Mouse (Mus musculus): ENCODE data around the gene Abcg8. TPM values are rescaled to one million over a fixed set of nuclear protein-coding genes. Genes with fewer than 3 reads are reported as not detected.

Abcg8 gene
- total RNA-seq, 2 experiments from 2014 or later, result not detected

- DNase-seq (ENCODE audit: low spot score in 2 of 2), result peak in 1 of 2 experiments; percentile 22
- intact Hi-C loops (cut with DNase I), result no loop called here
Observed at GRCm38 (mm10) chr17:84747212-84747611, 71.1 kb downstream of the Abcg8 start.

GRCm38 (mm10) chr17:84748152-84748682, 72.1 kb downstream of the Abcg8 start:
- no peak for DNase-seq (ENCODE audit: low spot score in 2 of 2)
- intact Hi-C loops (cut with DNase I), result no loop called here

- intact Hi-C loops (cut with DNase I), result no loop called here
- DNase-seq (ENCODE audit: low spot score in 2 of 2), result no peak
Observed at GRCm38 (mm10) chr17:84749297-84749696, 73.2 kb downstream of the Abcg8 start.

Other genes with a start within 250 kb of the Abcg8 start
- gene Thada, start 210.1 kb upstream of the Abcg8 start, total RNA-seq (2021), result 10 to 100 TPM; 11.3 to 14.8 TPM
- gene Plekhh2, start 164.4 kb upstream of the Abcg8 start, total RNA-seq (2021), result 1 to 10 TPM; 4.6 to 6.5 TPM
- gene Dync2li1, start 49.8 kb upstream of the Abcg8 start, total RNA-seq (2021), result 10 to 100 TPM; 19.8 to 22.3 TPM
- under 1 TPM in 1 of 2 experiments, not detected in 1; 0.12 TPM for gene Abcg5, start 6.7 kb downstream of the Abcg8 start, total RNA-seq (2021)
- gene Lrpprc, start 114.5 kb downstream of the Abcg8 start, total RNA-seq (2021), result 10 to 100 TPM; 57.0 to 67.4 TPM